Mouse (Mus musculus): ENCODE results near the gene Gstm6. TPM values are rescaled to one million over a fixed set of nuclear protein-coding genes. Genes with fewer than 3 reads are reported as not detected.

Gstm6 gene
- 10.1 TPM for polyA plus RNA-seq (2014; fragmentation: Illumina TruSeq; extraction: RNeasy Lipid Tissue Mini Kit (QIAGEN cat#74804); ENCODE audit: low read depth, low replicate concordance)

GRCm38 (mm10) chr3:107943239-107943990, at the start of gene Gstm6:
Gene Gstm6 (minus strand): TSS chr3:107943749.

DNA sequence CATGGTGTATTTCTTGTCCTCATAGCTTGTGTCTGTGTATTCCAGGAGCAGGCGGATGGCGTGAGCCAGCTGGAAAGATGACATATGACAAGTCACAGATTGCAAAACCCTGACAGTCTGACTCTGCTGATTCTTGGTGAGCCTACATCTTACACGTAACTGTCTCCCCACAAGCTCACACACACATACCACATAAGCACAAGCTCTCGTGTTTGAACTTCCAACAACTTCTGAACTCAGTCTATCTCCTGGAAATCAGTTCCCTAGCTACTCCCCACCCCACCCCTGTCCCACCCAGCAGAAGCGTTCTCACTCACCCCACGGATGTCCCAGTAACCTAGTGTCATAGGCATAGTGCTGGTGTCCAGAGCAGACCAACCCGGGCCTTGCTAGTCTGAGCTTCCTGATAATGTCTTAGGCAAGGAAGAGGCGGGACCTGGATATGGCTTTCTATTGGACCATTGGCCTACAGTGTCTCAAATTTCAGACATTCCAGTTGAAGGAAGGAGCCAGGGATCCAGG, 42.6 kb upstream of the Gstm6 start, which contains the start of gene Gstm2:
Gene Gstm2 (minus strand): TSS at position 413 of the 522 bp plus-strand sequence.

DNA sequence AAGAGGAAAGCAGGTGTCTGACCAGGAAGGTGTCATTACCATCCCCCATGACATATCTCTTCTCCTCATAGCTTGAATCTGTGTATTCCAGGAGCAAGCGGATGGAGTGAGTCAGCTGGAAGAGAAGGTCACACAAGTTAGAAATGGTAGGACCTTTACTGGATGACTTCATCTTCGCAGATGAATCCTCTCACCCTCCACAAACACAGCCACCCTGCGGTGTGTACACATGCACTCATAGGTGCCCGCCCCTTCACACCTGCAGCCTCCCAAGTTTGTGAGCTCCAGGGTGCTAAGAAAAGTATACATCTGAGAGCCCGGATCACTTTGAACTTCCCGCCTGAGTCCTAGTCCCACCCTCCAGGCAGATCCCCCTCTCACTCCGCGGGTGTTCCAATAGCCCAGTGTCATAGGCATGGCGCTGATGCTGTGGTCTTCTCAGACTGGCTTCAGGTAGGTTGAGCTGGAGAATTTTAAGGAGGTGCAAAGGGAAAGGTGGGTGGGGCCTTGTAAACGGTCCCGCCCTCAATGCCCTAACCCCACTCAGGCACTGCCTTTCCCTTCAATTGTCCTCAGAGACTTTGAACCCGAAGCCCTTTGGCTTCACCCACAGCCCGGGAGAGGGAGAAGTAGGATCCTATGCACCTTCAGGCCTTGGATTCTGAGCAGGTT, 25.3 kb upstream of the Gstm6 start, which contains the start of gene Gstm3:
Gene Gstm3 (minus strand): TSS at position 560 of the 672 bp plus-strand sequence.

DNA sequence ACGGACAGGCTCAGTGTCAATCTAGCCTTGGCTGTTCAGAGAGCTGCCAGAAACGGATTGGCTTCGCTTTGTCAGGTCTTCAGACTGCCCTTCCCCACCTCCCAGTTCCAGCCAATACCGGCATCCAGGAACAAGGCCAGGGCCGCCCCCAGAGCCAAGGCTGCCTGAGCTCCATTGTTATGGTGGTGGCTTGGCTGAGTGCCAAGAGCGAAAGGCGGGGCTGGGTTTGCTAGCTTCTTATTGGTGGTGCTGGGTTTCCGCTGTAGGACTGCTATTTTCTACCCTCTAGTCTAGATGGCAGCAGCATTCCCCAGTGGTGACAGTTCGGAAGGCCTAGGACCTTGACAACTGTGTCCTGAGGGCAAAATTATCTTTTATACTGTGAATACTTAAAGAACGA, 11.9 kb downstream of the Gstm6 start, which contains the start of gene Gstm7:
Gene Gstm7 (minus strand): TSS at position 148 of the 400 bp plus-strand sequence.

GRCm38 (mm10) chr3:107895720-107896569, 47.6 kb downstream of the Gstm6 start, which contains the start of gene Gstm5:
Gene Gstm5 (plus strand): TSS chr3:107895821.

Other genes starting within 250 kb of the Gstm6 start
- gene Ahcyl1, start 247.2 kb downstream of the Gstm6 start, polyA plus RNA-seq (2014; fragmentation: Illumina TruSeq; extraction: RNeasy Lipid Tissue Mini Kit (QIAGEN cat#74804); ENCODE audit: low read depth, low replicate concordance), result 245 TPM
- 12.6 TPM for gene Csf1, start 183.3 kb downstream of the Gstm6 start, polyA plus RNA-seq (2014; fragmentation: Illumina TruSeq; extraction: RNeasy Lipid Tissue Mini Kit (QIAGEN cat#74804); ENCODE audit: low read depth, low replicate concordance)
- 71.9 TPM for gene Eps8l3, start 66.5 kb downstream of the Gstm6 start, polyA plus RNA-seq (2014; fragmentation: Illumina TruSeq; extraction: RNeasy Lipid Tissue Mini Kit (QIAGEN cat#74804); ENCODE audit: low read depth, low replicate concordance)
- gene Gstm5, start 47.9 kb downstream of the Gstm6 start, polyA plus RNA-seq (2014; fragmentation: Illumina TruSeq; extraction: RNeasy Lipid Tissue Mini Kit (QIAGEN cat#74804); ENCODE audit: low read depth, low replicate concordance), result 64.4 TPM
- gene Gstm7, start 11.9 kb downstream of the Gstm6 start, polyA plus RNA-seq (2014; fragmentation: Illumina TruSeq; extraction: RNeasy Lipid Tissue Mini Kit (QIAGEN cat#74804); ENCODE audit: low read depth, low replicate concordance), result 4.3 TPM
- 11.6 TPM for gene Gstm3, start 25.5 kb upstream of the Gstm6 start, polyA plus RNA-seq (2014; fragmentation: Illumina TruSeq; extraction: RNeasy Lipid Tissue Mini Kit (QIAGEN cat#74804); ENCODE audit: low read depth, low replicate concordance)
- gene Gstm2, start 42.7 kb upstream of the Gstm6 start, polyA plus RNA-seq (2014; fragmentation: Illumina TruSeq; extraction: RNeasy Lipid Tissue Mini Kit (QIAGEN cat#74804); ENCODE audit: low read depth, low replicate concordance), result 67.8 TPM
- 29.8 TPM for gene Gstm1, start 74.2 kb upstream of the Gstm6 start, polyA plus RNA-seq (2014; fragmentation: Illumina TruSeq; extraction: RNeasy Lipid Tissue Mini Kit (QIAGEN cat#74804); ENCODE audit: low read depth, low replicate concordance)
- 2.9 TPM for gene Gstm4, start 101.1 kb upstream of the Gstm6 start, polyA plus RNA-seq (2014; fragmentation: Illumina TruSeq; extraction: RNeasy Lipid Tissue Mini Kit (QIAGEN cat#74804); ENCODE audit: low read depth, low replicate concordance)
- gene Ampd2, start 142.9 kb upstream of the Gstm6 start, polyA plus RNA-seq (2014; fragmentation: Illumina TruSeq; extraction: RNeasy Lipid Tissue Mini Kit (QIAGEN cat#74804); ENCODE audit: low read depth, low replicate concordance), result 7.4 TPM
- gene Gnat2, start 149.0 kb upstream of the Gstm6 start, polyA plus RNA-seq (2014; fragmentation: Illumina TruSeq; extraction: RNeasy Lipid Tissue Mini Kit (QIAGEN cat#74804); ENCODE audit: low read depth, low replicate concordance), result 0.88 TPM
- 306 TPM for gene Gnai3, start 202.4 kb upstream of the Gstm6 start, polyA plus RNA-seq (2014; fragmentation: Illumina TruSeq; extraction: RNeasy Lipid Tissue Mini Kit (QIAGEN cat#74804); ENCODE audit: low read depth, low replicate concordance)
- 0.16 TPM for gene Gpr61, start 211.1 kb upstream of the Gstm6 start, polyA plus RNA-seq (2014; fragmentation: Illumina TruSeq; extraction: RNeasy Lipid Tissue Mini Kit (QIAGEN cat#74804); ENCODE audit: low read depth, low replicate concordance)
- 7.9 TPM for gene Amigo1, start 242.6 kb upstream of the Gstm6 start, polyA plus RNA-seq (2014; fragmentation: Illumina TruSeq; extraction: RNeasy Lipid Tissue Mini Kit (QIAGEN cat#74804); ENCODE audit: low read depth, low replicate concordance)

Measured in sigmoid colon, adult 10 weeks (tissue).